In genomic region chr14:122684811-122685210, GRCm38 (mm10) we compare ENCODE assay signal across 12 mouse cellular contexts.
DNase-seq lines count a peak whose midpoint lies in the region; ATAC-seq lines count a peak whose summit lies in the region.
"Had no signal": no experiment of that assay in that cellular context is flagged by ENCODE, and none has a peak within 500 bp of the region (broad histone marks: within the 10 kb centered on the region; RNA-seq: fewer than 3 reads in every experiment).

No protein-coding gene starts in this region.

- 52% methylated on average over 2 of the region's 2 CpGs for WGBS in limb, embryonic 11.5 days
- 83% methylated on average over 2 of the region's 2 CpGs for WGBS in limb, embryonic 10.5 days
- WGBS in hindbrain, embryonic 14.5 days = 23% methylated on average over 2 of the region's 2 CpGs
- 30% methylated on average over 2 of the region's 2 CpGs for WGBS in neural tube, embryonic 15.5 days

- H3K27ac ChIP-seq in limb, embryonic 11.5 days (replicated peaks; ENCODE audit: low read depth, low read length) = no peak overlapping the region
- no peak overlapping the region for H3K27ac ChIP-seq in limb, embryonic 10.5 days
- H3K27ac ChIP-seq in hindbrain, embryonic 14.5 days = 0 out of 2 replicates have a peak overlapping the region, but pooled peaks have one; percentile 29
- no peak overlapping the region for H3K27ac ChIP-seq in neural tube, embryonic 15.5 days (replicated peaks)

- H3K9me3 ChIP-seq in limb, embryonic 11.5 days (ENCODE audit: control insufficient read depth, low read length) = no peaks in the 10 kb centered on the region
- no peaks in the 10 kb centered on the region for H3K9me3 ChIP-seq in limb, embryonic 10.5 days (replicated peaks)
- no peaks in the 10 kb centered on the region for H3K9me3 ChIP-seq in hindbrain, embryonic 14.5 days (ENCODE audit: control insufficient read depth, low read length)
- H3K9me3 ChIP-seq in neural tube, embryonic 15.5 days (replicated peaks) = no peaks in the 10 kb centered on the region

- H3K27me3 ChIP-seq in limb, embryonic 11.5 days (ENCODE audit: control insufficient read depth, insufficient read depth, low read length) = no peaks in the 10 kb centered on the region
- no peaks in the 10 kb centered on the region for H3K27me3 ChIP-seq in limb, embryonic 10.5 days (ENCODE audit: low read depth, poor library complexity, severe bottlenecking)
- no peaks in the 10 kb centered on the region for H3K27me3 ChIP-seq in hindbrain, embryonic 14.5 days (ENCODE audit: control insufficient read depth, insufficient read depth, low read length)
- H3K27me3 ChIP-seq in neural tube, embryonic 15.5 days (replicated peaks) = no peaks in the 10 kb centered on the region

- H3K36me3 ChIP-seq in limb, embryonic 11.5 days (ENCODE audit: control insufficient read depth, insufficient read depth, low read length) = no peaks in the 10 kb centered on the region
- no peaks in the 10 kb centered on the region for H3K36me3 ChIP-seq in limb, embryonic 10.5 days
- no peaks in the 10 kb centered on the region for H3K36me3 ChIP-seq in hindbrain, embryonic 14.5 days (replicated peaks; ENCODE audit: control insufficient read depth, insufficient read depth)
- H3K36me3 ChIP-seq in neural tube, embryonic 15.5 days = no peaks in the 10 kb centered on the region

- no peak overlapping the region for H3K4me3 ChIP-seq in limb, embryonic 11.5 days (ENCODE audit: low read depth, low read length)
- H3K4me3 ChIP-seq in limb, embryonic 10.5 days = no peak overlapping the region
- no peak overlapping the region for H3K4me3 ChIP-seq in hindbrain, embryonic 14.5 days (replicated peaks; ENCODE audit: low read length)
- no peak overlapping the region for H3K4me3 ChIP-seq in neural tube, embryonic 15.5 days (replicated peaks)

- H3K4me1 ChIP-seq in limb, embryonic 11.5 days (ENCODE audit: control insufficient read depth, insufficient read depth, low read length) = peaks cover 5% of the 10 kb centered on the region; the same call in 1 of the 2 replicates
- peaks cover 29% of the 10 kb centered on the region for H3K4me1 ChIP-seq in limb, embryonic 10.5 days
- H3K4me1 ChIP-seq in hindbrain, embryonic 14.5 days (replicated peaks; ENCODE audit: control insufficient read depth, insufficient read depth, low read length) = peaks cover 11% of the 10 kb centered on the region
- peaks cover 9% of the 10 kb centered on the region for H3K4me1 ChIP-seq in neural tube, embryonic 15.5 days

- no peak overlapping the region for H3K9ac ChIP-seq in limb, embryonic 11.5 days (ENCODE audit: low read length)
- no peak overlapping the region for H3K9ac ChIP-seq in hindbrain, embryonic 14.5 days
- H3K9ac ChIP-seq in neural tube, embryonic 15.5 days (replicated peaks) = no peak overlapping the region

- ATAC-seq in limb, embryonic 11.5 days (ENCODE audit: insufficient number of reproducible peaks, low FRiP score, low TSS enrichment, low read depth) = peak; percentile 31; the same call in 1 of the 2 replicates
- ATAC-seq in hindbrain, embryonic 14.5 days (ENCODE audit: low FRiP score) = peak; percentile 70; the same call in 1 of the 2 replicates
- ATAC-seq in neural tube, embryonic 15.5 days (ENCODE audit: low FRiP score) = peak; percentile 65
- ATAC-seq: activated CD4-positive, CD25-positive, alpha-beta regulatory T cell, adult 4 months had no signal

- DNase-seq in cerebellum, adult 11-12 months = peak; percentile 18
- no peak for DNase-seq in cerebellum, postnatal 36 days
- no peak for DNase-seq in limb, embryonic 11.5 days (ENCODE audit: low spot score)
- DNase-seq in limb, embryonic 10.5 days (ENCODE audit: low spot score) = no peak
- peak; percentile 53 for DNase-seq in hindbrain, embryonic 14.5 days (ENCODE audit: low spot score)
- DNase-seq in urinary bladder, postnatal 36 days (ENCODE audit: low spot score in 2 of 2) = no peak
- DNase-seq in left cerebral cortex, adult 8-10 months (ENCODE audit: low spot score in 2 of 2) = no peak
- DNase-seq: lung, postnatal 14 days; right cerebral cortex, adult 18-20 months; thymus, adult 2 months had no signal

- no peak overlapping the region for H3K4me2 ChIP-seq in limb, embryonic 11.5 days (ENCODE audit: low read depth, severe bottlenecking)
- no peak overlapping the region for H3K4me2 ChIP-seq in hindbrain, embryonic 14.5 days (replicated peaks)
- no peak overlapping the region for H3K4me2 ChIP-seq in neural tube, embryonic 15.5 days

Comparison
In these comparisons a context has a peak if more than half of its experiments do, and no peak if none do; other contexts are left out.
1. DNase-seq: peak in cerebellum, adult 11-12 months (single experiment) and hindbrain, embryonic 14.5 days (single experiment); none in cerebellum, postnatal 36 days (0 of 2), limb, embryonic 11.5 days (single experiment), limb, embryonic 10.5 days (single experiment), urinary bladder, postnatal 36 days (0 of 2) and left cerebral cortex, adult 8-10 months (0 of 2).
2. Peak in every context shown above with its lines, with median percentiles within 50 percentile points of each other: ATAC-seq.